Mouse (Mus musculus) embryonic fibroblast, embryonic 13.5 days (primary cell): Measurements from ENCODE around the gene Slc8a3.

Source experiments
- CTCF ChIP-seq: IDR thresholded peaks from 2 replicates; pipeline ENCODE4 v1.5.1; 2011; ENCODE audit warnings: mild to moderate bottlenecking, control low read depth, low read length, moderate library complexity, borderline replicate concordance; ENCODE audit not compliant: insufficient read depth
- POLR2A ChIP-seq: IDR thresholded peaks from 2 replicates; pipeline ENCODE4 v1.6.1; 2011; ENCODE audit warnings: low read depth, mild to moderate bottlenecking, control low read depth, low read length, moderate library complexity

- TF ChIP-seq POLR2A (no peak), CTCF (no peak)
These were observed 169.4 kb downstream of the Slc8a3 start for GRCm38 (mm10) chr12:81163566-81163965.
